Mouse (Mus musculus): ENCODE results near the gene Abcc8.

- TF ChIP-seq GATA1 (IDR thresholded peaks at IDR 0.05; ENCODE audit: borderline replicate concordance, low read length) (no peak), FLI1 (IDR thresholded peaks at IDR 0.05; ENCODE audit: low read length) (no peak)
Observed at GRCm38 (mm10) chr7:46117035-46117434, 62.8 kb downstream of the Abcc8 start.

Data from megakaryocyte, embryonic 14.5 days (primary cell).